In the genomic region with DNA sequence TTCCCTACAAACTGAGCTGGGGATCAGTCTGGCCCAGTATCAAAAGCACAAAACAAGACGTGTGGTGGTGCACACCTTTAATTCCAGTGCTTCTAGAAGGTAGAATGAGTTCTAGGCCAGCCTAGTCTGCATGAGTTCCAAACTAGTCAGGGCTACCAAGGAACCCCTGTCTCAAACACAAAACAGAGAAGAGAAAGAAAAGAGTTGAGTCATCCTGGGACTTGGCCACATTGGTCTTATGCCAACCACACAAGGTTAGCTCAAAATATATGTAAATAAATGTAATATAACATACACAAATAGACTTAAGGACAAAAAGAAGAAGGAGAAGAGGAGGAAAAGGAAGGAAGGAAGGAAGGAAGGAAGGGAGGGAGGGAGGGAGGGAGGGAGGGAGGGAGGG, we compare ENCODE assay signal across 13 mouse cellular contexts.
"Had no signal": no experiment of that assay in that cellular context is flagged by ENCODE, and none has a peak within 500 bp of the region (broad histone marks: within the 10 kb centered on the region; RNA-seq: fewer than 3 reads in every experiment).

No protein-coding gene starts in this region.

- H3K9me3 ChIP-seq: kidney, embryonic 15.5 days; limb, embryonic 10.5 days; liver, embryonic 15.5 days; midbrain, embryonic 13.5 days; neural tube, embryonic 13.5 days had no signal

- H3K4me2 ChIP-seq: kidney, embryonic 15.5 days; liver, embryonic 11.5 days; liver, embryonic 15.5 days; midbrain, embryonic 13.5 days; neural tube, embryonic 13.5 days had no signal

- DNase-seq: kidney, adult 18-20 months; kidney, postnatal 14 days; lung, adult 2 months; lung, postnatal 36 days; thymus, postnatal 36 days had no signal

- H3K27ac ChIP-seq: kidney, embryonic 15.5 days; left cerebral cortex, adult 2 months; limb, embryonic 10.5 days; liver, embryonic 15.5 days; midbrain, embryonic 13.5 days; neural tube, embryonic 13.5 days had no signal

- H3K4me1 ChIP-seq: liver, embryonic 15.5 days; midbrain, embryonic 13.5 days had no signal

- H3K27me3 ChIP-seq: kidney, embryonic 15.5 days; liver, embryonic 15.5 days; midbrain, embryonic 13.5 days; neural tube, embryonic 13.5 days had no signal

- ATAC-seq: lung, postnatal 0 days; midbrain, embryonic 13.5 days had no signal

- H3K36me3 ChIP-seq: limb, embryonic 10.5 days; liver, embryonic 15.5 days; midbrain, embryonic 13.5 days; neural tube, embryonic 13.5 days had no signal

- H3K4me3 ChIP-seq: kidney, embryonic 15.5 days; left cerebral cortex, adult 2 months; limb, embryonic 10.5 days; liver, embryonic 15.5 days; midbrain, embryonic 13.5 days; neural tube, embryonic 13.5 days had no signal

- H3K9ac ChIP-seq: kidney, embryonic 15.5 days; liver, embryonic 15.5 days; midbrain, embryonic 13.5 days; neural tube, embryonic 13.5 days had no signal
